Mouse (Mus musculus) retina, embryonic 14.5 days (tissue): ENCODE data around the gene Olfr166.
"Not testable (repeated sequence)": the region's sequence is repeated elsewhere in the genome, so short reads cannot be mapped to it uniquely, and the experiment has no call there.

Experiments
- DNase-seq: peaks from one replicate; pipeline ENCODE4 v3.0.0-alpha.2; 2015; ENCODE audit warnings: low spot score

Olfr166 gene

GRCm38 (mm10) chr16:19483394-19483793, at the start of gene Olfr166:
Olfr166 (plus strand) TSS chr16:19483694.
- no peak for DNase-seq

- DNase-seq = not testable (repeated sequence)
Measured at GRCm38 (mm10) chr16:19458741-19459140, 24.8 kb upstream of the Olfr166 start.

GRCm38 (mm10) chr16:19464365-19464764, 19.1 kb upstream of the Olfr166 start:
- DNase-seq = no peak

GRCm38 (mm10) chr16:19522166-19522565, 38.7 kb downstream of the Olfr166 start, which contains the start of gene Olfr167:
Olfr167 (minus strand) TSS chr16:19522266.
- DNase-seq = no peak

- DNase-seq = no peak
Measured at GRCm38 (mm10) chr16:19535455-19535854, 52.0 kb downstream of the Olfr166 start, which contains the start of gene Olfr168. Olfr168 (minus strand) TSS chr16:19535555.
